Mouse (Mus musculus) brain, embryonic 14.5 days (tissue): ENCODE data around the gene S100a5.

Experiments used
- CTCF ChIP-seq: fragments of 200-500 bp; IDR thresholded peaks from 2 replicates; pipeline ENCODE4 v1.5.1; 2012; ENCODE audit warnings: inconsistent platforms, mild to moderate bottlenecking, moderate library complexity, borderline replicate concordance; ENCODE audit not compliant: insufficient read depth, insufficient read length; ENCODE audit errors: extremely low read depth
- POLR2A ChIP-seq: fragments of 200-500 bp; IDR thresholded peaks from 2 replicates; pipeline ENCODE4 v1.6.1; 2012; ENCODE audit warnings: mild to moderate bottlenecking, inconsistent platforms, borderline replicate concordance; ENCODE audit not compliant: poor library complexity, insufficient read depth, insufficient read length, severe bottlenecking; ENCODE audit errors: extremely low read depth

DNA sequence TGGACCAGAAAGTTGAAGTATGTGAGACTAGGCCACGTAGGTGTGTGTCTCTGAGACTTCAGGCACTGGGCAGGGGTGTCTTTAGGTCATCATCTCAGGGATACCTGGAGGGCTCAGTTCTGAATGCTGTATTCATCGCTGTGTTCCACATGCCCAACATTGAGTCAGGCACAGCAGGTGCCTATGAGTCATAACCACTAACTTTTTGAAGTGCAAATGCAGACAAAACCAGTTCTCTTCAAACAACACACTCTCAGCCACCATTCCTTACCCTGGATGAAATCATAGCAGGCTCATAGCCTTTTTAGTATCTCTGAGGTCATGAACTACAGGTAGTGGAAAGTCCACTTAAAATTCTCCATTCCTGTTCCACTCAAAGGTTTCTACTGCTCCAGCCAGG lies 21.0 kb downstream of the S100a5 start:
- no peak for TF ChIP-seq CTCF
- no peak for TF ChIP-seq POLR2A
